Mouse (Mus musculus) cerebellum, adult 2 months (tissue): ENCODE measurements around the gene Slc35b4. TPM values are rescaled to one million over a fixed set of nuclear protein-coding genes. Genes with fewer than 3 reads are reported as not detected.

Experiments used
- DNase-seq, 2 experiments: peaks; one replicate each; pipeline ENCODE4 v3.0.0; 2021
- H3K27ac ChIP-seq: fragments of 200-500 bp; 2 replicates; pipeline ENCODE4 v1.5.1; 2012; ENCODE audit warnings: low read length, control low read depth, inconsistent platforms; ENCODE audit not compliant: insufficient read depth
- H3K27me3 ChIP-seq: fragments of 200-500 bp; 2 replicates; pipeline ENCODE4 v1.6.1; 2012; ENCODE audit warnings: inconsistent platforms, mild to moderate bottlenecking, low read length, moderate library complexity; ENCODE audit not compliant: control insufficient read depth, insufficient read depth
- H3K4me1 ChIP-seq: fragments of 200-500 bp; 2 replicates; pipeline ENCODE4 v1.6.1; 2011; ENCODE audit warnings: low read length; ENCODE audit not compliant: control insufficient read depth, insufficient read depth
- H3K4me3 ChIP-seq: fragments of 200-500 bp; replicated peaks from 2 replicates; pipeline ENCODE3; 2011; ENCODE audit warnings: mild to moderate bottlenecking, low read depth, low read length, control low read depth; ENCODE audit not compliant: insufficient read depth
- CTCF ChIP-seq: fragments of 200-500 bp; IDR thresholded peaks from 2 replicates; pipeline ENCODE4 v1.5.1; 2011; ENCODE audit warnings: low read depth, mild to moderate bottlenecking, control low read depth, low read length, moderate library complexity, borderline replicate concordance; ENCODE audit not compliant: insufficient read depth
- POLR2A ChIP-seq: fragments of 200-500 bp; IDR thresholded peaks from 2 replicates; pipeline ENCODE4 v1.6.1; 2011; ENCODE audit warnings: low read length, control low read depth, borderline replicate concordance; ENCODE audit not compliant: insufficient read depth
- WGBS: fragments of 180-500 bp; shearing (Covaris S2); methylation state at CpG from one replicate; pipeline ENCODE4 v1.1.7; 2018; 5-methylcytosine and 5-hydroxymethylcytosine counted together
- polyA plus RNA-seq: library from polyadenylated mRNA; depleted of rRNA; stranded (reverse); fragments of >200 nt; gene quantifications from 2 replicates; pipeline ENCODE4 v1.2.3, GENCODE M21; 2012

The Slc35b4 gene
- polyA plus RNA-seq, 1 experiment: 46.4 TPM

DNA sequence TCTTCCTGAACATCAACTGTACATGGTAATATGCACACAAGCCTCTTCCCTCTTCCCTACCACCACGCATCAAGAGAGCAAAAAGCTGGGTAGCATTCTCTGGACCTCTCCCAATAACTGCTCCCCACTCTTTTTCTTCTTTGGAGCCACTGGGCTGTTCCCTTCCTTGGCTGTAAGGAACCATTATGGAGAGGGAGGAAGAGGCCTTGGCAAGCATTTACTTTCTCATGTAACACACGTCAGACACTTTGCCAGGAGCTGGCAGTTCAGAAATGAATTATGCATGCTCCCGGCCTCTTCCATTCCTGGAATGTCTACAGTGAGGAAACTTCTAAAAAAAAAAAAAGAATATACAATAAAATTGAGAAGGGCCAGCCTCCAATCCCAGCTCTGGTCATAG is 22.7 kb downstream of the Slc35b4 start:
- TF ChIP-seq POLR2A: no peak
- 20% methylated on average over 3 of the region's 3 CpGs for WGBS

DNA sequence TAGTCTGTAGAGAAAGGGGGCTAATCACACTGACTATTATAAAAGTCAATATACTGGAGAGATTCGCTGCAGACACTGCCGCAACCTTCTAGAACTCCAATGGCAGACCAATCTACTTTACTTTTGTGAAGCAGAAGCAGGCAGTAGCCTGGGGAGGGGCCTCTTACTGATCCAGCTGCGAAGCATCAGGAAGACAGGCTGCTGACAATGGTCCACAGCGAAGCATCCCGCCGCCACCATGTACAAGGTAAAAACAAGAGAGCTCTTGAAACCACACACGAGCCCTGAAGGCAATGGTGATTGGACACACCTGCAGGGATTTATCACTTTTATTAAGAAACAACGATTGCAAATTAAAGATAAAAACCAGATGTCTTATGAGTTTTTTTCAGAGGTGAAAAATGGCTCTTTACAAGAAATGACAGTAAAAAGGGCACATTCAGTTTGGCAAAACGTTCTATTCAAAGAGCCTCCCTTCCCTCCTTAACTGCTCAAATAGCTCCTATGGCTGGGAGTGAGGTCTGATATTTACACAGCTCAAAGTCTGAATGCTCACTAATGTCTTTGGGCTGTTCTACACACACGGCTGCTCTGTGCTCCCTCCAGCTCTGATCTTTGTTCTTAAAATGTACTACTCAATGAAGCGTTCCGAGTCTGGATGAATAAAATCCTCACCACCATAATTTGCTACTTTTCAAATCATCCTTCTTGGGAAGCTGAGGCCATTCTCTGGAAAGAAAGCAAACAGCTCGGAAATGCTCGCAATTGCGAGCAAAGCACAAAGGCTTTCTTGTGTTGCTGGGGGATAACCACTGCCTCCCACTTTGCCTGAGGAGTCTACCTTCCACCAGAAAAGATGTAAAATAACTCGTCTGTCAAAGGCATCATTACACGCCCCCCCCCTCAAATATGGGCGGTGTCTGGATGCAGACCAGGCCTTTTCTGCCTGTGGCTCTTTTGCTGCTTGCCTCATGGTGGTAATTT is 23.6 kb downstream of the Slc35b4 start:
- Histone ChIP-seq H3K4me1 (no peaks in the 10 kb centered on the region), H3K4me3 (no peak overlapping the region), H3K27me3 (no peaks in the 10 kb centered on the region), H3K27ac (no peak overlapping the region)
- no peak for DNase-seq
- WGBS: 66% methylated on average over 18 of the region's 18 CpGs
- TF ChIP-seq POLR2A (no peak), CTCF (no peak)

More for the DNA sequence above, 22.7 kb downstream of the Slc35b4 start:
- Histone ChIP-seq H3K27ac (no peak overlapping the region), H3K4me3 (no peak overlapping the region), H3K4me1 (no peaks in the 10 kb centered on the region), H3K27me3 (no peaks in the 10 kb centered on the region)
- DNase-seq: no peak

DNA sequence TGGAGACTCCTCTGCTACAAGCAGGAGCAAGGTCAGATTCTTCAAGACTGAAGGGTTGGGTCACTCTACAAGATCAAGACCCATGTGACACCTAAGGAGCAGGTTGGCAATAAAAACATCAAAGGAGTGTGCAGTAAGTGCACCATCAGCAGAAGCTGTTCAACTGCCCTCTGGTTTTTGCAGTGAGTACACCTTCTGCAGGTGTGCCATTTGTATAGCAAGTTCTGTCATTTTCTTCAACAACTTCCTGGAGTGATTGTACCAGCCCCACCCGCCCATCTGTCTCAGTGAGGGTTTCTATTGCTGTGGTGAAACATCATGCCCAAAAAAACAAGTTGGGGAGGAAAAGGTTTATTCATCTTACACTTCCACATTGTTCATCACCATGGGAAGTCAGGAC is 27.1 kb downstream of the Slc35b4 start:
- 89% methylated on average over 1 of the region's 1 CpGs for WGBS
- H3K27me3 ChIP-seq: no peaks in the 10 kb centered on the region
- no peak for TF ChIP-seq POLR2A
- no peak for TF ChIP-seq CTCF
- no peak for DNase-seq
- no peaks in the 10 kb centered on the region for H3K4me1 ChIP-seq
- no peak overlapping the region for H3K4me3 ChIP-seq
- no peak overlapping the region for H3K27ac ChIP-seq

DNA sequence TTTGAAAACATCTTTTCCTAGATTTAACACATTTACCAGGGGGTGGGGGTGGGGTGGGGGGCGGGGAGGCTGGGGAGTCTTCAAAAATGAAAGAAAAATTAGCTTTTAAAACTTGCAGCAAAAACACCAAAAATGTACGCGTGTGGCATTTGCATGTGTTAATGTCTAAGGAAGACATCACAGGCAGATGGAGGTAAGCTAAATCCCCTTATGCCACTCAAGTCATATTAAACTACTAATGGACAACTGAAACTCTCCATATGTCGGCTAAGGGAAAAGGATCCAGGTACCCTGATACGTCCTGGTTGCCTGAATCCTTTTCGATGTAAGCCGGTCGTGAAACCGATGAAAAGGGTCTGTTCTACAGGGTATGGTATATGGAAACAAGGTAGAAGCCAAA is 27.8 kb downstream of the Slc35b4 start:
- Histone ChIP-seq H3K4me3 (no peak overlapping the region), H3K27ac (no peak overlapping the region), H3K4me1 (no peaks in the 10 kb centered on the region), H3K27me3 (no peaks in the 10 kb centered on the region)
- TF ChIP-seq CTCF (no peak), POLR2A (no peak)
- WGBS: 90% methylated on average over 9 of the region's 9 CpGs
- DNase-seq: no peak

DNA sequence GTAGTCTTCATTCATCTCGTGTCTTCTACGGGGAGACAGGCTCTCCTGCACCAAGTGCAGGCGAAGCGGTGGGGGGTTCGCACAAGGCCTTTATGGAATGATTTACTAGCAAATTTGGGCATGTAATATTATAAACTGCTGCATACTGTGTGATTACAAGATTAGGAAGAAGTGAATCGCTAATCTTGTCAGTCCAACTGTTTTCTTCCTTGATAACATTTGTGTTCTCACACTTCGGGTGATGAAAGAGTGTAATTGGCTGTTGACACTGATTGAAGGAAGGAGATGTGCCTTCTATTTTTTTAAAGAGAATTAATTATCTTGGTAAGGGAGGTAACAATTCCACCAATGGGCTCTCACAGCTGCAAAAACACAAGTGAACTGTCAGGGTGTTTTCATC is 28.3 kb downstream of the Slc35b4 start:
- Histone ChIP-seq H3K4me3 (no peak overlapping the region), H3K4me1 (no peaks in the 10 kb centered on the region), H3K27me3 (no peaks in the 10 kb centered on the region), H3K27ac (no peak overlapping the region)
- TF ChIP-seq CTCF (no peak), POLR2A (no peak)
- 88% methylated on average over 7 of the region's 7 CpGs for WGBS
- no peak for DNase-seq

DNA sequence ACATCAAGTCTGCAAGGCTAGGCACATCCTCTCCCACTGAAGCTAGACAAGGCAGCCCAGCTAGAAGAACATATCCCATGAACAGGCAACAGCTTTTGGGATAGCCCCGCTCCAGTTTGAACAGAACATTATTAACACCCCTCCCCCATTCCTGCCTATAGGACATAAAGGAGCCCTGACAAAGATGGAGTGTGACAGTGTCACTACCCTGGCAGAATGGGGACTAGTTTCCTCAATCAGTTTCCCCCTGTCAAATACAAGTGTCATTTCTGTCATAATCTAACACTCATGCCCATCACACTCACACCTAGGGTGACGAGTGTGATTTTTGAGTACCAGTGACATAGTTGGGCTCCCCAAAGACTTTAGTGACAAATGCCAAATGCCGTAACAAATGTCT is 28.9 kb downstream of the Slc35b4 start:
- Histone ChIP-seq H3K27me3 (no peaks in the 10 kb centered on the region), H3K4me1 (no peaks in the 10 kb centered on the region), H3K4me3 (no peak overlapping the region), H3K27ac (no peak overlapping the region)
- 87% methylated on average over 3 of the region's 3 CpGs for WGBS
- TF ChIP-seq CTCF (no peak), POLR2A (no peak)
- no peak for DNase-seq

DNA sequence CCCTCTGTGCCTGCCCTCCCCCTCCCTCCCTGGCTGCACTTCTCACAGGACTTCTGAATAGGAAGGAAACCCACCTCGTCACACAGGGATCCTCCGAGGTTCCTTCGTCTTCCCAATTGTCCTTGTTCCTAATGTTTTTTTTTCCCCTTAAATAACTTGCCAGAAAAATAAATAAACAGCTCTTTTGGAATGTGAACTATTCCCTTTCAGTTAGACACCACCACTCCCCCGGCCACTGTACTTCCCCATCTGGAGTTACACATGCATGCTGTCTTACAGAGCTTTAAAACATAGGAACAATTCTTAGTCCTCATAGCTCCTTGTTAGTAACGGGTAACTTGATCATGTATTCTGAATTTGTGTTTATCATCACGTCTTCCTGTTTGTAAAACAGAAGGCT is 30.9 kb downstream of the Slc35b4 start:
- TF ChIP-seq CTCF (no peak), POLR2A (no peak)
- H3K27me3 ChIP-seq: no peaks in the 10 kb centered on the region
- H3K4me1 ChIP-seq: no peaks in the 10 kb centered on the region
- WGBS: 75% methylated on average over 6 of the region's 6 CpGs
- DNase-seq: no peak
- H3K4me3 ChIP-seq: no peak overlapping the region
- no peak overlapping the region for H3K27ac ChIP-seq

DNA sequence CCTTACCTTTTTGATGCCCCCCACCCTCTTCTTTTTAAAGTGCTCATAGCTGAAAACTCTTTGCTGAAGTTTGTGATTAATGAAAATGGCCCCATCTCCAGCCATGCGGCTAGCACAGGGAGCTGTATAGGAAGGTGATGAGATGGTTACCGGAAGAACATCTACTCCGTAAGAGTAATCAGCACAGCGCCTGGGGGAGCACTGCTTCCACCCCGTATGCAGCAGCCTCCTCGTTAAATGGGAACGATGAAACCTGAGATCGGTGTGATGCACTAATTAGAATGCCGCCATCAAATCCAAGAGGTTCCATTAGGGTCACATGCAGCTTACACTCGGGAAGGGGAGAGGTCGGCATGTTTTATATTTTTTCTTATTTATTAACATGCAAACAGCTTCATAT is 34.0 kb downstream of the Slc35b4 start:
- Histone ChIP-seq H3K4me1 (no peaks in the 10 kb centered on the region), H3K27me3 (no peaks in the 10 kb centered on the region), H3K27ac (no peak overlapping the region), H3K4me3 (no peak overlapping the region)
- WGBS: 85% methylated on average over 11 of the region's 11 CpGs
- no peak for DNase-seq
- TF ChIP-seq CTCF (no peak), POLR2A (no peak)
